Mouse (Mus musculus) ES-Bruce4 (cell line): ENCODE measurements around the gene Rnf135. TPM values are rescaled to one million over a fixed set of nuclear protein-coding genes. Genes with fewer than 3 reads are reported as not detected.
"Not testable (repeated sequence)": the region's sequence is repeated elsewhere in the genome, so short reads cannot be mapped to it uniquely, and the experiment has no call there.

Experiments used
- H3K27ac ChIP-seq: 2 replicates; pipeline ENCODE4 v1.5.1; 2012; ENCODE audit warnings: low read length, inconsistent platforms; ENCODE audit not compliant: insufficient read depth
- H3K27me3 ChIP-seq: 2 replicates; pipeline ENCODE4 v1.6.1; 2012; ENCODE audit warnings: mild to moderate bottlenecking, low read length, inconsistent platforms; ENCODE audit not compliant: control insufficient read depth, poor library complexity, insufficient read depth, severe bottlenecking
- H3K36me3 ChIP-seq: 2 replicates; pipeline ENCODE4 v1.6.1; 2012; ENCODE audit warnings: inconsistent platforms, mild to moderate bottlenecking, low read length, moderate library complexity; ENCODE audit not compliant: control insufficient read depth, poor library complexity, insufficient read depth, severe bottlenecking
- H3K4me1 ChIP-seq: one replicate; pipeline ENCODE4 v1.8.1; 2011; ENCODE audit warnings: low read length; ENCODE audit not compliant: control insufficient read depth, insufficient read depth
- H3K4me3 ChIP-seq: 2 replicates; pipeline ENCODE4 v1.5.1; 2011; ENCODE audit warnings: low read depth, mild to moderate bottlenecking, low read length
- H3K9ac ChIP-seq: 2 replicates; pipeline ENCODE4 v1.6.1; 2012; ENCODE audit warnings: low read depth, mild to moderate bottlenecking, inconsistent platforms; ENCODE audit not compliant: poor library complexity, severe bottlenecking
- H3K9me3 ChIP-seq: replicated peaks from 2 replicates; pipeline ENCODE4 v1.6.1; 2012; ENCODE audit warnings: mild to moderate bottlenecking, low read length, inconsistent platforms; ENCODE audit not compliant: control insufficient read depth, poor library complexity, insufficient read depth, severe bottlenecking
- CTCF ChIP-seq: IDR thresholded peaks from one replicate; pipeline ENCODE4 v1.8.1; 2011; ENCODE audit warnings: low read depth, low read length
- EP300 ChIP-seq: IDR thresholded peaks from 2 replicates; pipeline ENCODE4 v1.6.1; 2011; ENCODE audit warnings: low read depth, low read length; ENCODE audit not compliant: insufficient read depth
- POLR2A ChIP-seq: IDR thresholded peaks from one replicate; pipeline ENCODE4 v1.8.1; 2011; ENCODE audit warnings: low read length; ENCODE audit not compliant: insufficient read depth
- polyA plus RNA-seq: library from polyadenylated mRNA; stranded (reverse); fragments of >200 nt; gene quantifications from 2 replicates; pipeline ENCODE4 v1.2.4, GENCODE M21; 2011; ENCODE audit warnings: low read depth; ENCODE audit not compliant: missing spikeins, insufficient read depth, insufficient read length

Gene Rnf135
- polyA plus RNA-seq, 1 experiment = 5.3 TPM

DNA sequence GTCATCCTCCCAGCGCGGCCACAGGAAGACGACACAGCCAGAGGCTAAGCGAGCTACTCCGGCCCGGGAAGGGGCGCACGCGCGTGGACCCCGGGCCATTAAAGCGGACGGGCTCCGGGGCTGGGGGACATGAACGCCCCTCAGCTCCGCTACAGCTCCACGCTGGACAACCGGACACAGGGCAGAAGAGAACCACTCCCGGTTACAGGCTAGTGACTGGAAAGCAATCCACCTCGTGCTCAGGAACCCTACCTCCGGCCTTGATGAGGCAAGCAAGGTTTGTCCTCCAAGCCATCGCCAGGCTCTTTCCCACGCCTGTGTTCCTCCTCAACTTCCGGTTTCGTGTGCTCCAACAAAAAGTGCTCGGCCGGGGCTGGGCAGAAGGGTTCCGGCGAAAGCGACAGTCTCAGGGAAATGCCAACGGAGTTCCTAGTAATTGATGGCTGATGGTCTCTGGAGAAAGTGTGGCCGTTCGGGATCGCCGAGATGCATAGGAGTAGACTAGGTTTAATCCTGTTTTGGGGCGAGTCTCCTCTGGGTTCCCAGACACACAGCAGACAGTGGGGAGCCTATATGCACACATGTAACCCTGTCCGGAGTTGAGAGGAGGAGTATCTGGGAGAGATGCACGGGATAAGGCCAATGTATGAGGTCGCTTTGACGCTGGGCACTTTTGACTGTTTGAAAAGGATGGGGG lies 41.7 kb upstream of the Rnf135 start, which contains the start of gene Tefm:
TSS of gene Tefm (minus strand) at position 351 of the 697 bp plus-strand sequence.
- peak within 1 kb of the TSS; percentile 76 for H3K4me3 ChIP-seq
- peak within 1 kb of the TSS; percentile 47 for H3K27ac ChIP-seq
- peaks cover under 1% of the 10 kb centered on the region for H3K4me1 ChIP-seq
- H3K9ac ChIP-seq = peak within 1 kb of the TSS; percentile 79
- TF ChIP-seq CTCF (no peak), EP300 (peak; percentile 65; the same call in 1 of the 2 replicates), POLR2A (peak; percentile 62)
- no peaks in the 10 kb centered on the region for H3K27me3 ChIP-seq
- peaks cover 13% of the 10 kb centered on the region for H3K36me3 ChIP-seq
- no peaks in the 10 kb centered on the region for H3K9me3 ChIP-seq

DNA sequence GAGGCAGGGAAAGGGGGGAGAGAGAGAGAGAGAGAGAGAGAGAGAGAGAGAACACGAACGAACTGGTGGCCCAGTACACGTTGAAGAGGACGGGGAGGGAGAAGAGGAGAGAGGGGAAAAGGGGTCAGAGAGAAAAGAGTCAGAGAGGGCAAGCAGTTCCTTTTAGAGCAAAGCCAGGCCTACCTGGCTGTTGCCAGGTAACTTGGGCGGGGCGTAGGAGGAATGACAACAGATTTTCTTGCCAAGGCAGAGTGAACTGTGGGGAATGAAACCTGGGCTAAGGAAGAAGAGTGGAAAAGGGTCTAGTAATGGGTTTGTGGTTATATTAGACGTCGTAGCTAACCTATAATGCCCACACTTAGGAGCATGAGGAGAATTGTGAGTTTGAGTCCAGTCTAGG lies 40.8 kb upstream of the Rnf135 start:
- Histone ChIP-seq H3K9me3 (no peaks in the 10 kb centered on the region), H3K4me1 (no peaks in the 10 kb centered on the region), H3K36me3 (peaks cover 13% of the 10 kb centered on the region), H3K27ac (peak overlapping the region; percentile 47), H3K9ac (peak overlapping the region; percentile 79), H3K4me3 (peak overlapping the region; percentile 61), H3K27me3 (no peaks in the 10 kb centered on the region)
- TF ChIP-seq POLR2A (no peak), CTCF (no peak), EP300 (no peak)

DNA sequence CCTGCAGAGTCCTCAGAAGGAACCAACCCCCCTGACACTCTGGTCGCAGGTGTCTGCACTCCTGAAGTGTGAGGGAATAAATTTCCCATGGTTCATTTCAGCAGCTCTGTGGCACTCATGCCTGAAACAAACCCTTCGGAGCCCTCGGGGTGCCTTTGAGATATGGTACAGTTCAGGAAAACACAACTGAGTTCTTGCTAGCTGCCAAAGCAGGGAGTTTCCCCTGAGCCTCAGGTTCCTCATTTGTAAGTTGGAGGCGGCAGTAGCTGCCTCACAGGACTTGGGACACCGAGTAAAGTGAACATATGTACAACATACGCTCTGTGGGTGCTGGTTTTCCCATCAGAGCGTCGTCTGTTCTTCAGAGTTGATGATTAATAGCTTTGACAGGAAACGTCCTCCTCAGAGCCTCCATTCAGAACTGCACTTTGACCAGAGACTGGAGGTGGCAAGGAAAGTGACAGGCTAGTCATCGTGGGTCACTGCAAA lies 37.8 kb upstream of the Rnf135 start:
- Histone ChIP-seq H3K27ac (no peak overlapping the region), H3K4me3 (no peak overlapping the region), H3K9ac (no peak overlapping the region), H3K4me1 (no peaks in the 10 kb centered on the region), H3K36me3 (no peaks in the 10 kb centered on the region), H3K27me3 (no peaks in the 10 kb centered on the region), H3K9me3 (no peaks in the 10 kb centered on the region)
- TF ChIP-seq POLR2A (no peak), CTCF (no peak), EP300 (no peak)

DNA sequence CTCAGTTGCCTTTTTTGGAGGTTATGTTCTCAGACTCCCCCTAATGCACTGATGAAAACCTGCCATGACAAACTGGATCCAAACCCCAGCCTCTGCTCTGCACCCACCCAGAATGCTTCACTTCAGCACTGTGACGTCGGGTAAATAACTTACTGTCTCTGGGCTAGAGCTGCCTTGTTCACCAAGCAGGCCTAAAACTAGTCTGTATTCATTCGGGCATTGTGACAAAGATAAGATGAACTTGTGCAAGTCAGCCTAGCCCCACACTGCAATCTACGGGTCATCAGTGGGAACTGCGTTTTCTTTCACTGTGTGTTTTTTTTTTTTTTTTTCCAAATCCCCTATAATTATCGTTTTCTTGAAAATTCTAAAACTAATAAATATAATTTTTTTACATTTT lies 35.9 kb upstream of the Rnf135 start:
- TF ChIP-seq POLR2A = no peak
- no peak for TF ChIP-seq CTCF
- no peak for TF ChIP-seq EP300

DNA sequence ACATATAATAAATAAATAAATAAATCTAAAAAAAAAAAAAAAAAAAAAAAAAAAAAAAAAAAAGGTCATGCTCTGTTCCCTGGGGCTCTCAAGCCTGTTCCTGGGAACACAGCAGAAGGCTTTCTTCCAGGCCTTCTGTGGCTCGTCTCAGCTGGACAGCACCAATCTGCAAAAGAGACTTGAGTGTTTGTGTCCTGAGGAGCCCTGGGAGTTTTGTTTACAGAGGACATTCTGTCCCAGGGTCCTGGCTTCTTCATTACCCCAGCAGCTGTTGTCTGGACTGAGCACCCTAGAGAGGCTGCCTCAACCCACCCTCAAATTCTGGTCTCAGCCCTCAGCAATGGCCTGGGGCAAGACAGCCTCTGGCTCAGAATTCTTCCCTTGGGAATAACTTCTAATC lies 35.3 kb upstream of the Rnf135 start:
- Histone ChIP-seq H3K36me3 (no peaks in the 10 kb centered on the region), H3K4me1 (no peaks in the 10 kb centered on the region)
- TF ChIP-seq POLR2A = no peak
- TF ChIP-seq EP300 = no peak
- no peak for TF ChIP-seq CTCF

More for the DNA sequence above, 35.9 kb upstream of the Rnf135 start:
- H3K36me3 ChIP-seq = no peaks in the 10 kb centered on the region
- no peak overlapping the region for H3K4me3 ChIP-seq
- H3K27ac ChIP-seq = no peak overlapping the region
- H3K27me3 ChIP-seq = no peaks in the 10 kb centered on the region
- no peaks in the 10 kb centered on the region for H3K9me3 ChIP-seq
- H3K4me1 ChIP-seq = no peaks in the 10 kb centered on the region
- H3K9ac ChIP-seq = no peak overlapping the region

DNA sequence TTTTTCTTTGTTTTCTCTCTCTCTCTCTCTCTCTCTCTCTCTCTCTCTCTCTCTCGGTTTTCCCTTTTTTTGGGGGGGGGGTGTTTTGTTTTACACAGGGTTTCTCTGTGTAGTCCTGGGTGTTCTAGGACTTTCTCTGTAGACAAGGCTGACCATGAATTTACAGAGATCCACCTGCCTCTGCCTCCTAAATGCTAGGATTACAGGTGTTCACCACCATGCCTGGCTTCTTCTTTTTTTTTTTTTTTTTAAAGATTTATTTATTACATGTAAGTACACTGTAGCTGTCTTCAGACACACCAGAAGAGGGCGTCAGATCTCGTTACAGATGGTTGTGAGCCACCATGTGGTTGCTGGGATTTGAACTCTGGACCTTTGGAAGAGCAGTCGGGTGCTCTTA lies 34.7 kb upstream of the Rnf135 start:
- not testable (repeated sequence) for H3K36me3 ChIP-seq, H3K9me3 ChIP-seq, H3K4me3 ChIP-seq, H3K9ac ChIP-seq, H3K27ac ChIP-seq, H3K27me3 ChIP-seq, H3K4me1 ChIP-seq

More for the DNA sequence above, 35.3 kb upstream of the Rnf135 start:
- Histone ChIP-seq H3K4me3 (no peak overlapping the region), H3K9me3 (no peaks in the 10 kb centered on the region), H3K27ac (no peak overlapping the region), H3K27me3 (no peaks in the 10 kb centered on the region), H3K9ac (no peak overlapping the region)
